Mouse (Mus musculus) right cerebral cortex, adult 2 months (tissue): ENCODE measurements around the gene Ankrd13b.

ENCODE experiments used
- DNase-seq, 2 experiments: peaks; one replicate each; pipeline ENCODE4 v3.0.0; 2021 to 2022; ENCODE audit warnings: low spot score in 2 of 2

Ankrd13b gene

GRCm38 (mm10) chr11:77492311-77492871 is 2.9 kb upstream of the Ankrd13b start:
- peak in 1 of 2 experiments; percentile 51 for DNase-seq

GRCm38 (mm10) chr11:77491502-77492291 is 2.2 kb upstream of the Ankrd13b start:
- DNase-seq: peak in 1 of 2 experiments; percentile 73

- peak; percentile 89 to 92 for DNase-seq
Measured at GRCm38 (mm10) chr11:77491123-77491501, 1.6 kb upstream of the Ankrd13b start.

- no peak for DNase-seq
Measured at GRCm38 (mm10) chr11:77490451-77490850, 973 bp upstream of the Ankrd13b start.

GRCm38 (mm10) chr11:77488771-77489581 is 502 bp downstream of the Ankrd13b start:
- DNase-seq: no peak

- DNase-seq: no peak
Measured at GRCm38 (mm10) chr11:77486798-77487197, 2.7 kb downstream of the Ankrd13b start.

DNA sequence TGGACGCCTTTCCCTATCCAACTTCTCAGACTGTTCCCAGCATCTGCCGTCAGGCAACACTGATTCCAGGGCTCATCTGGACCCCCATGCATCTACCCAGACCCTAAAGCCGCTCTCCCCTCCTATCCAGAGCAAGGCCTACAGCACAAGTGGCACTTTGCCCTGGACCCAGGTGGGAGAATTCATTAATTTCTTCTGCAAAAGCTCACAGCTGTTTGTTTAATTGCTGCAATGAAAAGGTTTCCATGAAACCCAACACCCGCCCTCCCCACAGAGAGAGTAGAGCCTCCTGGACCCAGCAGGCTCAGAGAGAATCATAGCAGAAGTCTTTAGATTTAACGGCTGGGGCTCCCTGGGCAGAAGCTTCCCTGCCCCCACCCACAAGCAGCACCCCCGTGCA is 4.2 kb downstream of the Ankrd13b start:
- no peak for DNase-seq

DNA sequence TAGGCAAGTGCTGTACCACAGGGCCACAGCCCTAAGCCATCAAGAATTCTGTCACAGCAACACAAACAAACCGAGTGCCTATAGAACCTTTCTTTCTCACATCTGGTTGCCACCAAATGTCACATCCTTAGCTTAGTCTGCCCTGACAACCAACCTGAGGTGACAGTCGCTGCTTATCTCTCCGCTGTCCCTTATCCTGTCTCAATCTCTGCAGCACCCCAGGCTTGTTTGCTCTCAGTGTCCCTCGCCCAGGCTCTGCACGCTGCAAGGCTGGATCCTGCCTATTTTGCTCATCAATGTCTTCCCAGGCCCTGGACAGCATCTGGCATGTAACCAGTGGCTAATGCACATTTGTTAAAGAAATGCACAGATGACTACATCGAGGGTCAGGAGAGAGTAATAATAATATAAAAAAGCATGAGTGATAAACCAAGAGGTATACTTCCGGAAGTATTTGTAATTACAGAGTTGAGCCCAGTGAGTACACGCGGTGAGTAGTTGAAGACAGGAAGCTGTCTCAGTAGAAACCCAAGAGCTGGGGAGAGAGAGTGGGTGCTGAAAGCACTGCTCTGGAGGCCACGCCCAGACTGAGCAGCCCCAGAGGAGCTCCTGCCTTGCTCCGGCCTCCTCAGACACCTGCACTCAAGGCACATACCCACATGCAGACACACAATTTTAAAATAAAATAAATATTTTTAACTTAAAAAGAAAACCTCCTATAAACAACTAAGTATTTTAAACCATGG is 5.8 kb downstream of the Ankrd13b start:
- no peak for DNase-seq

GRCm38 (mm10) chr11:77483043-77483442 is 6.4 kb downstream of the Ankrd13b start:
- DNase-seq: no peak

GRCm38 (mm10) chr11:77476895-77477294 is 12.6 kb downstream of the Ankrd13b start:
- DNase-seq: no peak

DNA sequence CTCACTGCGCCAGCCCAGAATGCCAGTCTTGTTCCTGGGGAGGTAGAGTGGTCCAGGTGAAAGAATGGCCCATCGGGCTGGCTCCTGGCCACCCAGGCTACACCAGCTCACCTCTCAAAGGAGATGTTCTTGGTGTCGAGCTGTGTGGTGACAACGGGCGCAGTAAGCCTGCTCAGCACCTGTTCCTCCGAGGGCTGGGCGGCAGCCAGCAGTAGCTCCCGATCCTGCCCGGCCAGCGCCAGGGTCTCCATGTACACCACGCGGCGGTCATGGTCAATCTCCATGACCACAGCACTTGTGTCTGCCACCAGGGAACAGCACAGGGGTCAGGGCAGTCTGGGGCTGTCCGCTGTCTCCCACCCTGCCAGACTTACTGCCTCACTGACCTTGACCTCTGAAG is 13.3 kb downstream of the Ankrd13b start:
- no peak for DNase-seq

DNA sequence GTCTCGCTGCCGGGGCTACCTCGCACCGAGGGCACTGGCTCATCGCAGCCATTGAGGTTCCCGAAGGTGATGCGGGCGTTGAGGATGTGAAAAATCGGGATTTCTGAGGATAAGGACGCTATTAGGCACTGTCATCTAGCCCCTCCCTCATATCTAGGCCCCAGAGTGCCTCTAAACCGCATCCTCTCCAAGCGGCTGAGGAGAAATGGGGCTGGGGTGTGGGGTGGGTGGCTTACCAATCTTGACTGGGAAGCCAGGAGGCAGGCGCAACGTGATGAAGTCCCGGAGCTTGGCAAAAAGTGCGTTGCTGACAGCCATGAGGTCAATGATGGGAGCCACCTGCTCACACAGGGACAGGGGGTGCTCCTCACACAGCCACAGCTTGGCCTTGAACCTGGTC is 16.7 kb downstream of the Ankrd13b start:
- no peak for DNase-seq

- DNase-seq: no peak
Measured at GRCm38 (mm10) chr11:77471407-77471806, 18.1 kb downstream of the Ankrd13b start.

DNA sequence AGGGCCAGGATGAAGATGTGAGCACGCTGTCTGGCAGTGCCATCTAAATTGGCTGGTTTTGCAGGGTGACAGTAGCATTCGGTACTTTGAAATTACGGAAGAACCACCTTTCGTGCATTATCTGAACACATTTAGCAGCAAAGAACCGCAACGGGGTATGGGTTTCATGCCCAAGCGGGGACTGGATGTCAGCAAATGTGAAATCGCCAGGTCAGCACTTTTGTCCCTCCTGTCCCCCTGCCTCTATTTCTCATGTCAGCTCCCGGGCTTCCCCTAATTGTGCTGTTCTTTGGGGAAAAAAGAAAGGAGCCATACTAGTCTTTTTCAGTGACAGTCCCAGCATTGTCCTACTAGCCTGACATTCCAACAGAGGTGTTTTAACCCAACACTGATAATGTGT is 21.1 kb downstream of the Ankrd13b start:
- DNase-seq: no peak

DNA sequence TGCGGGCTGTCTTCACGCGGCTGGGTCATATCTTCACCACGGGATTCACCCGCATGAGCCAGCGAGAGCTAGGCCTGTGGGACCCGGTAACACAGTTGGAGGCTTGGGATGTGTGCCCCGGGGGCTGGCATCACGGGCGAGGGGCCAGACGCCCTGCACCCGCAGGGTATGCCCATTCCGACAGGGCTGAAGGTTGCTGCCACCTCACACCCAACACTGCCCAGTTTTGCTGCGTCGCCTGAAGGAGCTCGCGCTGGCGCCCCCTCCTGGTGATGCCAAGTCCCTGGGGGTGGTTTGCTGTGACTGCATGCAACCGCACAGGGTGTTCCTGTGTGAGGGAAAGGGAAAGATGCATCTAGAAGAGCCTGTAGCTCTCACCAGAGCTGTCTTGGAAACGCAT is 21.7 kb downstream of the Ankrd13b start:
- DNase-seq: peak; percentile 78

DNA sequence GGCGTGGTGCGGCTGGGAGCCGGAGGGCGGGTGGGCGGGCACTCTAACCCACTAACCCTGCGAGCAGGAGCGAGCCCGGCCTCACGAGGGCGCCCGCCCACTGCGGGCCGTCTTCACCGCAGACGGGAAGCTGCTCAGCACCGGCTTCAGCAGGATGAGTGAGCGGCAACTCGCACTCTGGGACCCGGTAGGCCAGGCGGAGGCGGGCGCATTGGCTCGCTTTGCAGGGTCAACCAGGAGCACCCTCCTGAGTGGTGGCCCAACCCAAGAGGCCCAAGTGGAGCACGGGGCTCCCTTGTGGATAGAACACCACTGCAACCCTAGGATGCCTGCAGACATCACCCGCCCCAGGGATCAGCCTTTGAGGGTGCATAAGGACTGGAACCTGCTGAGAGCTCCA is 22.3 kb downstream of the Ankrd13b start:
- peak in 1 of 2 experiments; percentile 69 for DNase-seq

DNA sequence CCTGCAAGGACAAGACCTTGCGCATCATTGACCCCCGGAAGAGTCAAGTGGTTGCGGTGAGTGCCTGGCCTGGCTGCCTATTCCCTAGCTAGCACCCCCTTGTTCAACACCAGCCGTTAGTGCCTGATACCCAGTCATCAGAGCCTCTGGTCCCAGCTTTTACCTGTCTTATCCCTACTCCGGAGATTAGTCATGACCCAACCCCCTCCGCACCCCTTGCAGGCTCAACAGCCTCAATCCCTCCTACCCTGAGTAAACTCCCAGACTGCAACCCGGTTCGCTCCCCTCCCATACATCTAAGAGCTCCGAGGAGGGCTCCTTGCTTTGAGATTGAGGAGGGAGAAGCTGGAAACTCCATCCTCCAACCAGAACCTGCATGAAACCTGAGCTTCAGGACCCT is 22.9 kb downstream of the Ankrd13b start:
- no peak for DNase-seq

DNA sequence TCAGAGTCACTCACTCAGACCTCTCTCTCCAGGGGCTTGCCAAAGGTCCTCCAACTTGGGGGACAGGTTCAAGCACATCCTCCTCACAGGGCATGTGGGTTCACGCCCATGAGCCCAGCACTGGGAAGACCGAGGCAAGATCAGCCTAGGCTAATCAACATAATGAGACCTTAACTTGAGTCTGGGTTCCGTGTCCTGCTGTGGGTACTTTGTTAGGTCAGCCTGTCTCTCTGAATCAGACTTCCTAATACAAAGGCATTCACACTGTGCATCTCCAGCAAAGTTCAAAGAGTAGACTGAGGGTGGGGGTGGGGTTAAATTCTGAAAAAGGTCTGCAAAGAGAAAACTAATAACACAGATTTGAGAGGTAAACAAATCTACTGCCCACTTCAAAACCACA is 24.4 kb downstream of the Ankrd13b start:
- no peak for DNase-seq

- DNase-seq: no peak
Measured at GRCm38 (mm10) chr11:77464684-77465083, 24.8 kb downstream of the Ankrd13b start.

GRCm38 (mm10) chr11:77463786-77464185 is 25.7 kb downstream of the Ankrd13b start:
- DNase-seq: no peak

GRCm38 (mm10) chr11:77463101-77463445 is 26.4 kb downstream of the Ankrd13b start:
- DNase-seq: no peak
